Mouse (Mus musculus): Measurements from ENCODE around the gene Olfr96.

The Olfr96 gene

GRCm38 (mm10) chr17:37270702-37271092 lies 50.8 kb downstream of the Olfr96 start:
- peak; percentile 49 for DNase-seq (ENCODE audit: low spot score)

- no peak for DNase-seq (ENCODE audit: low spot score)
These were observed 55.8 kb downstream of the Olfr96 start for GRCm38 (mm10) chr17:37275626-37276248.
